Mouse (Mus musculus): Measurements from ENCODE around the gene Sec16a. TPM values are rescaled to one million over a fixed set of nuclear protein-coding genes. Genes with fewer than 3 reads are reported as not detected.
"Not testable (repeated sequence)": the region's sequence is repeated elsewhere in the genome, so short reads cannot be mapped to it uniquely, and the experiment has no call there.

Sec16a gene
- total RNA-seq, 2 experiments from 2014 or later = 42.3 to 45.5 TPM

- intact Hi-C loops (cut with DNase I) = no loop called here
- no peak for DNase-seq (ENCODE audit: low spot score in 2 of 2)
These were observed 44.0 kb downstream of the Sec16a start for GRCm38 (mm10) chr2:26401023-26401422.

GRCm38 (mm10) chr2:26400296-26400695, 44.7 kb downstream of the Sec16a start:
- DNase-seq (ENCODE audit: low spot score in 2 of 2) = no peak
- intact Hi-C loops (cut with DNase I) = no loop called here

GRCm38 (mm10) chr2:26399647-26400046, 45.4 kb downstream of the Sec16a start:
- no peak for DNase-seq (ENCODE audit: low spot score in 2 of 2)
- intact Hi-C loops (cut with DNase I) = no loop called here

GRCm38 (mm10) chr2:26398978-26399377, 46.0 kb downstream of the Sec16a start:
- DNase-seq (ENCODE audit: low spot score in 2 of 2) = no peak
- intact Hi-C loops (cut with DNase I) = no loop called here

- intact Hi-C loops (cut with DNase I) = loop anchor here (2.0 kb wide), 1 partner anchor 15 kb away; no protein-coding TSS in a partner anchor
- DNase-seq (ENCODE audit: low spot score in 2 of 2) = no peak
These were observed 53.4 kb downstream of the Sec16a start for GRCm38 (mm10) chr2:26391617-26392016.

GRCm38 (mm10) chr2:26390954-26391353, 54.1 kb downstream of the Sec16a start:
- no peak for DNase-seq (ENCODE audit: low spot score in 2 of 2)
- intact Hi-C loops (cut with DNase I) = loop anchor here (2.0 kb wide), 1 partner anchor 16 kb away; no protein-coding TSS in a partner anchor

GRCm38 (mm10) chr2:26389154-26389690, 55.8 kb downstream of the Sec16a start, which contains the start of the genes Entr1 and Pmpca:
Entr1 (minus strand) TSS chr2:26389316.
Pmpca (plus strand) TSS chr2:26389339.
- intact Hi-C loops (cut with DNase I) = no loop called here

GRCm38 (mm10) chr2:26388682-26389153, 56.3 kb downstream of the Sec16a start:
- DNase-seq (ENCODE audit: low spot score in 2 of 2) = no peak

More at GRCm38 (mm10) chr2:26389154-26389690, 55.8 kb downstream of the Sec16a start, which contains the start of the genes Entr1 and Pmpca:
- DNase-seq (ENCODE audit: low spot score in 2 of 2) = peak; percentile 72 to 87

GRCm38 (mm10) chr2:26387713-26388112, 57.3 kb downstream of the Sec16a start:
- intact Hi-C loops (cut with DNase I) = no loop called here

More at GRCm38 (mm10) chr2:26388682-26389153, 56.3 kb downstream of the Sec16a start:
- intact Hi-C loops (cut with DNase I) = no loop called here

GRCm38 (mm10) chr2:26380871-26381270, 64.1 kb downstream of the Sec16a start:
- DNase-seq (ENCODE audit: low spot score in 2 of 2); intact Hi-C loops (cut with DNase I): not testable (repeated sequence)

More at GRCm38 (mm10) chr2:26387713-26388112, 57.3 kb downstream of the Sec16a start:
- no peak for DNase-seq (ENCODE audit: low spot score in 2 of 2)

- DNase-seq (ENCODE audit: low spot score in 2 of 2) = peak; percentile 83 to 85
- intact Hi-C loops (cut with DNase I) = no loop called here
These were observed 64.8 kb downstream of the Sec16a start, which contains the start of gene Snapc4 for GRCm38 (mm10) chr2:26380131-26380771. Snapc4 (minus strand) TSS chr2:26380653.

- intact Hi-C loops (cut with DNase I) = no loop called here
- DNase-seq (ENCODE audit: low spot score in 2 of 2) = no peak
These were observed 72.6 kb downstream of the Sec16a start for GRCm38 (mm10) chr2:26372396-26372795.

GRCm38 (mm10) chr2:26368572-26368971, 76.4 kb downstream of the Sec16a start:
- DNase-seq (ENCODE audit: low spot score in 2 of 2) = no peak
- intact Hi-C loops (cut with DNase I) = no loop called here

GRCm38 (mm10) chr2:26367911-26368310, 77.1 kb downstream of the Sec16a start:
- intact Hi-C loops (cut with DNase I) = no loop called here
- no peak for DNase-seq (ENCODE audit: low spot score in 2 of 2)

- no peak for DNase-seq (ENCODE audit: low spot score in 2 of 2)
These were observed 80.1 kb downstream of the Sec16a start for GRCm38 (mm10) chr2:26364738-26365465.

GRCm38 (mm10) chr2:26363481-26363880, 81.5 kb downstream of the Sec16a start:
- intact Hi-C loops (cut with DNase I) = no loop called here
- no peak for DNase-seq (ENCODE audit: low spot score in 2 of 2)

More at GRCm38 (mm10) chr2:26364738-26365465, 80.1 kb downstream of the Sec16a start:
- intact Hi-C loops (cut with DNase I) = no loop called here

GRCm38 (mm10) chr2:26362991-26363390, 82.0 kb downstream of the Sec16a start:
- no peak for DNase-seq (ENCODE audit: low spot score in 2 of 2)
- intact Hi-C loops (cut with DNase I) = no loop called here

- DNase-seq (ENCODE audit: low spot score in 2 of 2) = no peak
- intact Hi-C loops (cut with DNase I) = no loop called here
These were observed 84.2 kb downstream of the Sec16a start, which contains the start of gene Card9 for GRCm38 (mm10) chr2:26360772-26361171. Card9 (minus strand) TSS chr2:26360918.

GRCm38 (mm10) chr2:26359983-26360382, 85.0 kb downstream of the Sec16a start:
- intact Hi-C loops (cut with DNase I) = loop anchor here (10.0 kb wide), 1 partner anchor 205 kb away; no protein-coding TSS in a partner anchor
- DNase-seq (ENCODE audit: low spot score in 2 of 2) = no peak
